Mouse (Mus musculus): ENCODE measurements at regions not wholly inside any gene's neighbourhood (a gene's known extent, or its start where the extent isn't known, plus 50 kb on each side); places are given as distances from the start of the nearest gene placed in this dataset.

GRCm38 (mm10) chr14:48012361-48013215 lies 108.0 kb upstream of the Peli2 start:
- Histone ChIP-seq H3K4me3 (ENCODE audit: low read length) (no peak overlapping the region), H3K9ac (replicated peaks; ENCODE audit: low read length) (no peak overlapping the region), H3K27me3 (ENCODE audit: insufficient read depth, low read length) (no peaks in the 10 kb centered on the region), H3K4me2 (replicated peaks; ENCODE audit: low read depth, low read length) (no peak overlapping the region), H3K27ac (ENCODE audit: low read length) (no peak overlapping the region), H3K4me1 (ENCODE audit: insufficient read depth, low read length) (peaks cover 5% of the 10 kb centered on the region; the same call in 1 of the 2 replicates), H3K9me3 (ENCODE audit: low read length) (no peaks in the 10 kb centered on the region), H3K36me3 (ENCODE audit: insufficient read depth, low read length) (no peaks in the 10 kb centered on the region)
- ATAC-seq (ENCODE audit: low FRiP score, low TSS enrichment): no peak
- WGBS: 70% methylated on average over 2 of the region's 2 CpGs

DNA sequence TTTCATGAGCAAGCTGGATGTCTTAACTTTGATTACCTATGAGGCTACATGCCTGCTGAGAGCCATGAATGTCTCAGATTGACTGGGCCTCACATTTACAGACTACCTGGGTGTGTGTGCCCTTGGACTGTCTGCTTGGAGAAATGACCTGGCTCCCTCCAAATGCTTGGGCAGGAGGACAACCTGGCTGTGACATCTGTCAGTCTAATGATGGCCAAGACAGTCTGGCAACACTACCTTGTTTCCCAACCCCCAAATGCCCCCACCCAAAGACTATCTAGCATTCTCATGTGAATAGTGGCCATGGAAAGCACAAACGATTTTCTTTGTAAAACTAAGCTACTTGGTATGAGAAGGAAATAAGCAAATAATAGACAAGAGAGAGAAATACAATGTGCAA lies 107.2 kb upstream of the Peli2 start:
- Histone ChIP-seq H3K27ac (ENCODE audit: low read length) (no peak overlapping the region), H3K9me3 (ENCODE audit: low read length) (no peaks in the 10 kb centered on the region), H3K9ac (replicated peaks; ENCODE audit: low read length) (no peak overlapping the region), H3K27me3 (ENCODE audit: insufficient read depth, low read length) (no peaks in the 10 kb centered on the region), H3K4me1 (ENCODE audit: insufficient read depth, low read length) (peaks cover 5% of the 10 kb centered on the region; the same call in 1 of the 2 replicates), H3K4me3 (ENCODE audit: low read length) (no peak overlapping the region), H3K36me3 (ENCODE audit: insufficient read depth, low read length) (no peaks in the 10 kb centered on the region), H3K4me2 (replicated peaks; ENCODE audit: low read depth, low read length) (no peak overlapping the region)
- 83% methylated on average over 1 of the region's 1 CpGs for WGBS
- ATAC-seq (ENCODE audit: low FRiP score, low TSS enrichment): no peak

DNA sequence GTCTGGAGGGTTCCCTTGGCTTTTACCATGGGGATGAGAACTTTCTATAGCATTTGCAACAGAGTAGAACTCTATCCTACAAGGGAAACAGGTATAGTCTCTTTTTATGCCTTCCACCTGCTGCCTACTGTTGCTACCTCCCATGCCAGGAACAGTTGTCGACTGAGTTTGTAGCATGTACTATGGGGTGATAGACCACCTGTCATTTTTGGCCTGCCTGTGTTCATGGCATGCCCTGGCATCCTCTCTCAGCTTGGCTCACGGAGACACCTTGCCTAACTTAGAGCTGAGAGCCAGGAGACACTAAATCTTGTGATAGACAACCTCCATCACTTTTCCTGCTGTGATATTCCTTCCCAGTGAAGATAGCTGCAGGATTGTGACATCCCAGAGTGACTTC lies 105.8 kb upstream of the Peli2 start:
- no peaks in the 10 kb centered on the region for H3K4me1 ChIP-seq (ENCODE audit: insufficient read depth, low read length)
- no peaks in the 10 kb centered on the region for H3K27me3 ChIP-seq (ENCODE audit: insufficient read depth, low read length)
- H3K9me3 ChIP-seq (ENCODE audit: low read length): no peaks in the 10 kb centered on the region
- no peak overlapping the region for H3K9ac ChIP-seq (replicated peaks; ENCODE audit: low read length)
- no peak overlapping the region for H3K27ac ChIP-seq (ENCODE audit: low read length)
- 88% methylated on average over 2 of the region's 2 CpGs for WGBS
- ATAC-seq (ENCODE audit: low FRiP score, low TSS enrichment): no peak
- no peak overlapping the region for H3K4me3 ChIP-seq (ENCODE audit: low read length)
- no peaks in the 10 kb centered on the region for H3K36me3 ChIP-seq (ENCODE audit: insufficient read depth, low read length)
- no peak overlapping the region for H3K4me2 ChIP-seq (replicated peaks; ENCODE audit: low read depth, low read length)

GRCm38 (mm10) chr14:48017971-48018370 lies 102.7 kb upstream of the Peli2 start:
- H3K4me1 ChIP-seq (ENCODE audit: insufficient read depth, low read length): no peaks in the 10 kb centered on the region
- H3K4me3 ChIP-seq (ENCODE audit: low read length): no peak overlapping the region
- ATAC-seq (ENCODE audit: low FRiP score, low TSS enrichment): no peak
- WGBS: 90% methylated on average over 6 of the region's 6 CpGs
- H3K27ac ChIP-seq (ENCODE audit: low read length): no peak overlapping the region
- H3K4me2 ChIP-seq (replicated peaks; ENCODE audit: low read depth, low read length): no peak overlapping the region
- H3K9me3 ChIP-seq (ENCODE audit: low read length): no peaks in the 10 kb centered on the region
- no peaks in the 10 kb centered on the region for H3K36me3 ChIP-seq (ENCODE audit: insufficient read depth, low read length)
- H3K27me3 ChIP-seq (ENCODE audit: insufficient read depth, low read length): no peaks in the 10 kb centered on the region
- H3K9ac ChIP-seq (replicated peaks; ENCODE audit: low read length): no peak overlapping the region

DNA sequence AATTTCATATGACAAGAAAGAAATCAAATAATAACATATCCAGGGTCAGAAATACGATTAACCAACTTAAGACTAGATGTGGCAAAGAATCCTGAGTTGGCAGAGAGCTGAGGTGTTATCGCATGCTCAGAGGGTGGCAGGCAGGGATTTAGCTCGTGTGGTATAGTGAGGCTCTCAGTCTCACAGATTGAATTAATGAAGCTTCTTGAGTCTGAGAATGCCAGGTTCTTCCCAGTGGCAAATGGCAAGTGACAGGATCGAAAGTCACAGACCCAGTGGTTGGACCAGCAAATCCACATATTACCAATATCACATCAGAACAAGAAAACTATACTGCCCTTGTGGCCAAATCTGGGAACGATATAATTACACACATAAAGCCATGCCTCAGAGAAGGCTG lies 101.3 kb upstream of the Peli2 start:
- no peak overlapping the region for H3K9ac ChIP-seq (replicated peaks; ENCODE audit: low read length)
- no peaks in the 10 kb centered on the region for H3K36me3 ChIP-seq (ENCODE audit: insufficient read depth, low read length)
- WGBS: 90% methylated on average over 5 of the region's 5 CpGs
- no peak overlapping the region for H3K27ac ChIP-seq (ENCODE audit: low read length)
- no peaks in the 10 kb centered on the region for H3K9me3 ChIP-seq (ENCODE audit: low read length)
- no peak for ATAC-seq (ENCODE audit: low FRiP score, low TSS enrichment)
- no peak overlapping the region for H3K4me3 ChIP-seq (ENCODE audit: low read length)
- H3K4me2 ChIP-seq (replicated peaks; ENCODE audit: low read depth, low read length): no peak overlapping the region
- no peaks in the 10 kb centered on the region for H3K4me1 ChIP-seq (ENCODE audit: insufficient read depth, low read length)
- no peaks in the 10 kb centered on the region for H3K27me3 ChIP-seq (ENCODE audit: insufficient read depth, low read length)

DNA sequence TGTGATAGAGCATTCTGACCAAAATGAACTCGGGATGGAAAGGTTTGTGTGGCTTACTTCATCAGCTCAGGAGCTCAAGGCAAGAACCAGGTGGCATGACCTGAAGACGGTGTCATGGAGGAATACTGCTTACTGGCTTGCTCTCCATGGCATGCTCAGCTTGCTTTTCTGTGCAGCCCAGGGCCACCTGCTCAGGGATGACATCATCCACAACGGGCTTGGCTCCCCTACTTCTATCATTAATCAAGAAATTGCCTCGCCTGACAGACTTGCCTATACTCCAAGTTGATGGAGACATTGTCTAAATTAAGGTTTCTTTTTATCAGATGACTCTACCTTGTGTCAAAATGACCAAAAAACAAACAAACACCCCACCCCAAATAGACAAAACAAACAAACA lies 98.4 kb upstream of the Peli2 start:
- no peaks in the 10 kb centered on the region for H3K4me1 ChIP-seq (ENCODE audit: insufficient read depth, low read length)
- H3K36me3 ChIP-seq (ENCODE audit: insufficient read depth, low read length): no peaks in the 10 kb centered on the region

DNA sequence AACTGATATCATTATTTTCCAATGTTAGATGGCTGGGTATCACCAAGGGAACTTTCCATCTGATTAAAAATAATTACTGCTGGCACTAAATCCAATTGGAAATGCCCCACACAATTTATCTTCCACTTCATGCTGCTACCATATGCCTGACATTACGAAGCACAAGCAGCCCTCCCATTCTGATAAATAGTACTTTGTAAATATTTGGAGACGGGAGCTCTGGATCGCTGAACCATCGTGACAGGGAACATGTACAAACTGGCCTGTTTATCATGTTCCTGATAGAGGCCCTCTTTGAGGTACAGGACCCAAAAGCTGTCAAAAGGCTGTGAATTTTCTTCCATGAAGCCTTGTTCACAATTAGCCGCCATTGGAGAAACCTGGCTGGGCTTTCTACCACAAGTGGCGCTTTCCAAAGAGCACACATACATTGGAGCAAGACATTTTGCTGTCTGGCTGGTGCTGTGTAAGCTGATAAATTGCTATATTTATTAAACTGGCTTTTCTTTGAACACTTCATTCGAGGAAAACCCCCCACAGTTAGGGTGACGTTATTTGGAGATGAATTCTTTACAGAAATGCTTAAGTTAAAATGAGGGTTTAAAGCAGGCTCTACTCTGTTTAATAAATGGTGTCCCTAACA lies 96.5 kb upstream of the Peli2 start:
- 65% methylated on average over 8 of the region's 8 CpGs for WGBS
- Histone ChIP-seq H3K27me3 (ENCODE audit: insufficient read depth, low read length) (no peaks in the 10 kb centered on the region), H3K36me3 (ENCODE audit: insufficient read depth, low read length) (no peaks in the 10 kb centered on the region), H3K27ac (ENCODE audit: low read length) (no peak overlapping the region), H3K9me3 (ENCODE audit: low read length) (0 out of 2 replicates have a peak, but pooled peaks cover 3% of the 10 kb centered on the region), H3K9ac (replicated peaks; ENCODE audit: low read length) (no peak overlapping the region), H3K4me3 (ENCODE audit: low read length) (no peak overlapping the region), H3K4me1 (ENCODE audit: insufficient read depth, low read length) (no peaks in the 10 kb centered on the region), H3K4me2 (replicated peaks; ENCODE audit: low read depth, low read length) (no peak overlapping the region)
- ATAC-seq (ENCODE audit: low FRiP score, low TSS enrichment): no peak

More for the DNA sequence above, 98.4 kb upstream of the Peli2 start:
- Histone ChIP-seq H3K9me3 (ENCODE audit: low read length) (0 out of 2 replicates have a peak, but pooled peaks cover 3% of the 10 kb centered on the region), H3K4me2 (replicated peaks; ENCODE audit: low read depth, low read length) (no peak overlapping the region), H3K27ac (ENCODE audit: low read length) (no peak overlapping the region), H3K9ac (replicated peaks; ENCODE audit: low read length) (no peak overlapping the region), H3K4me3 (ENCODE audit: low read length) (no peak overlapping the region), H3K27me3 (ENCODE audit: insufficient read depth, low read length) (no peaks in the 10 kb centered on the region)
- WGBS: 84% methylated on average over 4 of the region's 4 CpGs
- no peak for ATAC-seq (ENCODE audit: low FRiP score, low TSS enrichment)

- Histone ChIP-seq H3K36me3 (ENCODE audit: insufficient read depth, low read length) (no peaks in the 10 kb centered on the region), H3K9ac (replicated peaks; ENCODE audit: low read length) (no peak overlapping the region), H3K27me3 (ENCODE audit: insufficient read depth, low read length) (no peaks in the 10 kb centered on the region), H3K4me2 (replicated peaks; ENCODE audit: low read depth, low read length) (no peak overlapping the region), H3K4me1 (ENCODE audit: insufficient read depth, low read length) (no peaks in the 10 kb centered on the region), H3K27ac (ENCODE audit: low read length) (no peak overlapping the region), H3K4me3 (ENCODE audit: low read length) (no peak overlapping the region), H3K9me3 (ENCODE audit: low read length) (no peaks in the 10 kb centered on the region)
- ATAC-seq (ENCODE audit: low FRiP score, low TSS enrichment): no peak
- WGBS: 84% methylated on average over 4 of the region's 4 CpGs
Measured at GRCm38 (mm10) chr14:48039286-48039790, 81.3 kb upstream of the Peli2 start.

DNA sequence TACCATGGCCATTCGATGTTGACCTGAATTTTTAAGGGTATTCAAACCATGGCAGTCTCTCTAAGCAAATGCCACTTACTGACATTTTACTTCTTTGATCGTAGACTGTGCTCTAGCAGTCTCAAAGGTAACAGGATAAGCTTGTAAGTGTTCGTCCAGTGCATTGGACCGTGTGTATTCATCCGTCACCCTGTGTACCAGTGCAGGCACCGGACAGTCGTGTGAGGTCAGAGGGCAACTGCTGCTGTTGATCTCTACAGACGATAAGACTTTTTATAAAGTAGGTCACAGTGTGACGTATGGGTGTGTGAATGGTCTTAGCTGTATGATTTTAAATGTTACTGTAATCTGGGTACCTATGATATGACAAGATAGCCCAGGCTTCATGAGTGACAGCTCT lies 74.5 kb upstream of the Peli2 start:
- H3K27ac ChIP-seq (ENCODE audit: low read length): no peak overlapping the region
- H3K4me3 ChIP-seq (ENCODE audit: low read length): no peak overlapping the region
- WGBS: 30% methylated on average over 9 of the region's 9 CpGs
- H3K4me1 ChIP-seq (ENCODE audit: insufficient read depth, low read length): no peaks in the 10 kb centered on the region
- H3K9ac ChIP-seq (replicated peaks; ENCODE audit: low read length): no peak overlapping the region
- H3K27me3 ChIP-seq (ENCODE audit: insufficient read depth, low read length): no peaks in the 10 kb centered on the region
- H3K4me2 ChIP-seq (replicated peaks; ENCODE audit: low read depth, low read length): no peak overlapping the region
- no peaks in the 10 kb centered on the region for H3K36me3 ChIP-seq (ENCODE audit: insufficient read depth, low read length)
- no peaks in the 10 kb centered on the region for H3K9me3 ChIP-seq (ENCODE audit: low read length)
- ATAC-seq (ENCODE audit: low FRiP score, low TSS enrichment): no peak

GRCm38 (mm10) chr14:48046831-48047230 lies 73.8 kb upstream of the Peli2 start:
- Histone ChIP-seq H3K4me2 (replicated peaks; ENCODE audit: low read depth, low read length) (no peak overlapping the region), H3K27ac (ENCODE audit: low read length) (no peak overlapping the region), H3K36me3 (ENCODE audit: insufficient read depth, low read length) (no peaks in the 10 kb centered on the region), H3K4me3 (ENCODE audit: low read length) (no peak overlapping the region), H3K27me3 (ENCODE audit: insufficient read depth, low read length) (no peaks in the 10 kb centered on the region), H3K9me3 (ENCODE audit: low read length) (no peaks in the 10 kb centered on the region), H3K9ac (replicated peaks; ENCODE audit: low read length) (no peak overlapping the region), H3K4me1 (ENCODE audit: insufficient read depth, low read length) (no peaks in the 10 kb centered on the region)
- 81% methylated on average over 1 of the region's 1 CpGs for WGBS
- no peak for ATAC-seq (ENCODE audit: low FRiP score, low TSS enrichment)
